Mouse (Mus musculus) ES-E14 (cell line): ENCODE measurements around the gene Ldlrad2.

Experiments
- CHD2 ChIP-seq: IDR thresholded peaks from 2 replicates; pipeline ENCODE4 v1.6.1; 2014; ENCODE audit warnings: mild to moderate bottlenecking, low read depth, low read length, inconsistent platforms
- HCFC1 ChIP-seq: IDR thresholded peaks from 2 replicates; pipeline ENCODE4 v1.6.1; 2012; ENCODE audit warnings: low read length, inconsistent platforms, borderline replicate concordance; ENCODE audit not compliant: insufficient read depth
- MAFK ChIP-seq: IDR thresholded peaks from 2 replicates; pipeline ENCODE4 v1.6.1; 2014; ENCODE audit warnings: mild to moderate bottlenecking, low read depth, low read length, inconsistent platforms; ENCODE audit not compliant: insufficient read depth
- ZC3H11A ChIP-seq: IDR thresholded peaks from 2 replicates; pipeline ENCODE4 v1.6.1; 2012; ENCODE audit warnings: low read depth, mild to moderate bottlenecking, inconsistent platforms, low read length, borderline replicate concordance

GRCm38 (mm10) chr4:137574469-137574868, at the start of gene Ldlrad2:
- TF ChIP-seq CHD2, result no peak
- TF ChIP-seq MAFK, result no peak
- no peak for TF ChIP-seq HCFC1
- TF ChIP-seq ZC3H11A, result no peak
